Mouse (Mus musculus) splenic B cell, adult 2 months (primary cell): Measurements from ENCODE around the gene Vtn.

Experiments used
- DNase-seq: peaks from one replicate; pipeline ENCODE4 v3.0.0-alpha.2; 2011; ENCODE audit warnings: low read depth, low spot score
- H3K27me3 ChIP-seq: 2 replicates; pipeline ENCODE4 v1.6.1; 2012; ENCODE audit warnings: mild to moderate bottlenecking, low read length, moderate library complexity, mixed read lengths; ENCODE audit not compliant: control insufficient read depth, poor library complexity, insufficient read depth, severe bottlenecking
- H3K36me3 ChIP-seq: 2 replicates; pipeline ENCODE4 v1.6.1; 2012; ENCODE audit warnings: mild to moderate bottlenecking, low read length, moderate library complexity, mixed read lengths; ENCODE audit not compliant: control insufficient read depth, poor library complexity, insufficient read depth, severe bottlenecking

Vtn gene

DNA sequence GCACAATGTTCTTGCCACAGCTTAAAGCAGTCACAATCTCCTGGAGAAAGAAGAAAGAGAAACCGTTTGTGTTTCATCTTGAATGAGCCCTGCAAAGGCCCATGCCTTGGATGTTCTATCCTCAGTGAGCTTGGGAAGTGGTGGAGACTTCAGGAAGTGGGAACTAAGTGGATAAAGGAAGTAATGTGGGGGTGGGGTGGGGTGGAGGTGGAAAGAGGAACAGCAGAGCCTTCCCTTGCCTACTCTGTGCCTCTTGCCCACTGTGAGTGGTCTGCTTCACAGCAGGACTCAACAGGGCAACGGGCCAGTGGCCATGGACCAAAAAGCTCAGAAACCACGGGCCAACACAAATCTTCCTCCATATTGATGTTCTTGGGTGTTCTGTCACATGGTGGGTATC lies 23.6 kb upstream of the Vtn start:
- no peak for DNase-seq
- Histone ChIP-seq H3K27me3 (no peaks in the 10 kb centered on the region), H3K36me3 (no peaks in the 10 kb centered on the region)

DNA sequence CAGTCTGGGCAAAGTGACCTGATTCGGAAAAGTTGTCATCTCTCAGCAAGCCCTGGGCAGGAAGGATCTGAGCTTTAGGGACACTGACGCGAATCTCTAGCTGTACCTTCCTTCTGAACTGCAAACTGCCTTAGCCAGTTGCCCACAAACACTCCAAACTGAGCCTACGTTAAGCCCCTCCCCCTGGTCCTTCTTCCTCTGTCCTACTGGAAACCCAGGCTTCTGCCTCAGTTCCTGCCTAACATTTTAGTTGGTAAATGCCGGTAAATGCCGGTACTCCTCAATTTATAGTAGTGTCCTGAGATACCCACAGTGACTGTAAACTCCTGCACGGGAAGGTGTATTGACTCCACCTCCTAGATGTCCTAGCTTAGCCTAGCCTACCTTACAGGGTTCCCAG lies 15.3 kb upstream of the Vtn start:
- no peak for DNase-seq
- H3K27me3 ChIP-seq, result no peaks in the 10 kb centered on the region
- no peaks in the 10 kb centered on the region; the same call in 1 of the 2 replicates for H3K36me3 ChIP-seq

DNA sequence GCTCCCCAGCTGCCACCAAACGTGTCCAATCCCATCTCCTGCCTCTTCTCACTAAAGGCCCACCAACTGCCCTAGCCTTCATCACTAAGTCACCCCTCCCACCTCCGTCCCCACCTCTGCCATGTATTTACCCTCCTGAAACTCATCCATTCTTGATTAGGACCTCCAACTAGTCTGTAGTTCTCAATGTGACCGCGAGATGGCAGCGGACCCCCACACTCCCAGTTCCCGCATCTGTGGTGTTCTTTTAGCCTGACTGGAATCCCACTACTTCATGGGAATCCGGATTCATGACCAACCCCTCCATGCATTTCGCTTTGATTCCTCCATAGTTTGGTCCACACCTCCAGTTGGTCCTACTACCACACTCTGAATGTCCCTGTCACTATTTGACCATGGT lies 10.7 kb upstream of the Vtn start:
- DNase-seq, result peak; percentile 70

DNA sequence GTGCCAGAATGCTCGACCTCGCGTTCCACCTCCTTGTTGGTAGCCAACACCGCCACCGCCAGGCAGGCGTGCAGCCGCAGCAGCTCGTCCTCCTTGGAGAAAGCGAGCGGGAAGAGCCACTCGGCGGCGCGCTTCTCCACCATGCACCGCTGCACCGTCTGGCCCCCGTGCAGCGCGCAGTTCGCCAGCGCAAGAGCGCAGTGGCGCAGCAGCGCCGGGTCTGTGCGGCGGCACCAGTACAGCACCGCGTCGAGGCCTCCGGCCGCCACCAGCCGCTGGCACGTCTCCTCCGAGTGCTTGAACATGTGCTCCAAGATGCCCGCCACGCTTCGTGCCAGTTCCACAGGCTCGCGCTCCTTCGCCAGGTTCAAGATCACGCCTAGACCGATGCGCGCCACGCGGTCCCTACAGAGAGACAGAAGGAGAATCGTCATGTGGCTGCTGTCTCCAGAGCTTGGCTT lies 8.1 kb upstream of the Vtn start:
- no peak for DNase-seq
- Histone ChIP-seq H3K27me3 (no peaks in the 10 kb centered on the region), H3K36me3 (no peaks in the 10 kb centered on the region)

More for the DNA sequence above, 10.7 kb upstream of the Vtn start:
- Histone ChIP-seq H3K27me3 (no peaks in the 10 kb centered on the region), H3K36me3 (no peaks in the 10 kb centered on the region; the same call in 1 of the 2 replicates)

GRCm38 (mm10) chr11:78495904-78496303 lies 3.0 kb upstream of the Vtn start:
- Histone ChIP-seq H3K27me3 (no peaks in the 10 kb centered on the region), H3K36me3 (no peaks in the 10 kb centered on the region)
- DNase-seq, result peak; percentile 50

GRCm38 (mm10) chr11:78497071-78497541 lies 1.8 kb upstream of the Vtn start:
- peak; percentile 30 for DNase-seq
- Histone ChIP-seq H3K36me3 (no peaks in the 10 kb centered on the region), H3K27me3 (no peaks in the 10 kb centered on the region)

- peak; percentile 97 for DNase-seq
- H3K36me3 ChIP-seq, result no peaks in the 10 kb centered on the region
- no peaks in the 10 kb centered on the region for H3K27me3 ChIP-seq
Measured at GRCm38 (mm10) chr11:78497544-78498522, 1.1 kb upstream of the Vtn start, which contains the start of gene Sarm1. Gene Sarm1 (minus strand): TSS chr11:78497754.

- DNase-seq, result no peak
- H3K36me3 ChIP-seq, result no peaks in the 10 kb centered on the region
- no peaks in the 10 kb centered on the region for H3K27me3 ChIP-seq
Measured at GRCm38 (mm10) chr11:78499543-78499942, 652 bp downstream of the Vtn start.

DNA sequence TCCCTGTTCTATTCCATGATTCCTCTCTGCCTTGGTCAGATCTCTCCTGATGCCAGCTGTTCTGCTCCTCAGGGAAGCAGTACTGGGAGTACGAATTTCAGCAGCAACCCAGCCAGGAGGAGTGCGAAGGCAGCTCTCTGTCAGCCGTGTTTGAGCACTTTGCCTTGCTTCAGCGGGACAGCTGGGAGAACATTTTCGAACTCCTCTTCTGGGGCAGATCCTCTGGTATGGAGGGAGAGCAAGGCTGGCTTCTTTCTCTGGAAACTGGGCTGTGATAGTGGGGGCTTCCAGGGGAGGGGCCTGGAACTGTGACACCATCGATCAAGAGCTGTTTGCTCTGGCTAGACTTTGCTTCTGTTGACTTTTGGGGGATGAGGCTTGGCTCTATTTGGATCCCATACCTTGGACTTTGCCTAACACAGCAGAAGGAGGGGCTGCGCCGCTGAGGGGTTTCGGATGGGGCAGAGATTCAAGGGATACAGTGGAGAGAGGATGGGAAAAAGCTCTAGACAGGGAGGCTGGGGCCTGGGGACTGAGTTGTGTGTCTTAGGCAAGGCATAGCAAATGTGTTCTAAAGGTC lies 1.8 kb downstream of the Vtn start:
- no peak for DNase-seq
- no peaks in the 10 kb centered on the region for H3K36me3 ChIP-seq
- H3K27me3 ChIP-seq, result no peaks in the 10 kb centered on the region

GRCm38 (mm10) chr11:78501529-78501928 lies 2.6 kb downstream of the Vtn start:
- Histone ChIP-seq H3K36me3 (no peaks in the 10 kb centered on the region; the same call in 1 of the 2 replicates), H3K27me3 (no peaks in the 10 kb centered on the region)
- DNase-seq, result no peak

DNA sequence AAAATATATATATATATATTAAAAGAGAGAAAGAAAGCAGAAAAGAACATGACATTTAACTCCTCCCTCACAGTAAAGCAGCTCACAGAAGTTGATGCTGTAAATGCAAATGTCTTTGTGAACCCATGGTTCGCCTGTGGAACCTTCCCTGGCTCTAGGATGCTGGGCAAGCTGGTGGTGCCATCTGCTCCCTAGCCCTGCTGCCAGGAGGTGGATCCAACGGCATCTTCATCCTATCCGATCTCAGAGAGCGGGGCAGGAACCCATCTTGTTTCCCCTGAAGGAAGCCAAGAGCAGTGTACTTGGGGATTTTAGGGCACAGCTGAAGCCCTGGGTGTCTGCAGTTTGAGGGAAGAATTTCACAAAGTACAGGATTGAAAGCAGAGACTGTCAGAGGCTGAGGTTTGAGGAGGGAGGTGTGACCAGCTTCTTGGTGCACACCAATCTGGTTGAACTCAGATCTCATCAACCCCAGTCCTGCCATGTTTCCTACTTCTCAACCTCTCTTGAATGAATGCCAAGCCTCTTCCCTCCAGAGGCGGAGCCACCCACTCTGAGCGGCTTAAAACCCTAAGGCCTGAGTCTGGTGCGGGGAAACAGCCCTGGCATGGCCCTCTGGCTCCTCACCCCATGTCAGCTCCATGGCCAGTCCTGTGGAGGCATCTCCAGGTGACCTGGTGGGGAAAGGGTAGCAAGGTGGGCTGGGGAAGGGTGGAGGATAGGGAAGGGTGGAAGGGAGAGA lies 4.2 kb downstream of the Vtn start, which contains the start of gene Sebox:
Sebox (plus strand) TSS at position 539 of the 742 bp plus-strand sequence.
- DNase-seq, result no peak
- peaks cover 7% of the 10 kb centered on the region for H3K36me3 ChIP-seq
- H3K27me3 ChIP-seq, result no peaks in the 10 kb centered on the region

DNA sequence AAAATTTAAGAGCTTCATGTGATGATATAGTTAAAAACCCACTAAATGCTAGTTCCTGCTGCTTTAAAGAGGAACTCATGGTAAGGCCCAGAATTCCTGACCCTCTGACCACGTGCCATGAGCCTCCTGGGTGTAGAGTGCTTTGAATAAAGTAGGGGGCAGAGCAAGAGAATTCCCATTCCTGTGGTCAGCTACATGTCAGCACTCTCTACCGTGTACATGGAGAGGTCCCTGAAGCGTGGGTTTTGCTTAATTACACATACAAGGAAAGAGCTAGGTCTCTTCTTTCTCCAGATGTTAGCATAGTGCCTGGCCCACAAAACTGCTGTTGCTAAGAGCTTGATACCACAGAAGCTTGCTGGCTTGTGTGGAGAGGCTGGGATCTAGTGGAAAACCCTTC lies 6.5 kb downstream of the Vtn start:
- H3K36me3 ChIP-seq, result peaks cover 7% of the 10 kb centered on the region
- H3K27me3 ChIP-seq, result no peaks in the 10 kb centered on the region
- no peak for DNase-seq

GRCm38 (mm10) chr11:78509148-78509547 lies 10.3 kb downstream of the Vtn start:
- peak; percentile 65 for DNase-seq

More at GRCm38 (mm10) chr11:78509148-78509547, 10.3 kb downstream of the Vtn start:
- Histone ChIP-seq H3K27me3 (no peaks in the 10 kb centered on the region), H3K36me3 (peaks cover 7% of the 10 kb centered on the region)
